Mouse (Mus musculus): Measurements from ENCODE around the gene Sgms1.

DNA sequence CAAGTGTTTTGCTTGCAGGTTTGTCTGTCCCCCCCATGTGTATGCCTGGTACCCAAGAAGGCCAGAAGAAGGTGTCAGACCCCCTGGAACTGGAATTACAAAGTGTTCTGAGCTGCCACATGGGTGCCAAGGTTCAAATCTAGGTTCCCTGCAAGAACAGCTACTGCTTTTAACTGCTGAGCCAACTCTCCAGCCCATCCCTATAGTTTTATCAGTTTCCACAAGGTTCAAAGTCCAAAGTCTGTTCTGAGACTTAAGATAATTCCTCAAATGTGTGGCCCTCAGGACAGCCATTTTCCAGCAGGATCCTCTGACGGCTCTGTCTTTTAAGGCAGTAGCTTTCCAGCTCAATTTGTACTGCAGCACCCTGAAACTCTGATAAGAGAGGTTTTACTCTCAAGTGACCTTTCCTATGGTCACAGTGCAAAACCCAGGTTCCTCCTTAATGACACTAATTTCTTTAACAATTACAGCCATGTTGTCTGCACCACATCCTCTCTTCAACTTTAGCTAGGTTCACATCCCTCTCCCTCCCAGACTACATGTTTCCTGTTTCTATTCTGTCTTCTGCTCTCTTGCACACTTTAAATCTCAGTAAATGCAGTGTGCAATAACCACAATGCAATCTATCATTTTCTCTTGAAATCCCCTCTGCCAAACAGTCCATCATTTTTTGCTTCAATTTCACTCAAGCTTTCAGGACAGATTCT, 28.4 kb downstream of the Sgms1 start:
- TF ChIP-seq POLR2A (IDR thresholded peaks at IDR 0.05; ENCODE audit: insufficient read depth, low read depth, low read length) (no peak), CTCF (IDR thresholded peaks at IDR 0.05) (no peak), EP300 (IDR thresholded peaks at IDR 0.05; ENCODE audit: insufficient read depth, low read depth, low read length) (no peak)

All from heart, adult 2 months (tissue).